Comparison of ENCODE assay signal across 10 mouse cellular contexts in the genomic region with DNA sequence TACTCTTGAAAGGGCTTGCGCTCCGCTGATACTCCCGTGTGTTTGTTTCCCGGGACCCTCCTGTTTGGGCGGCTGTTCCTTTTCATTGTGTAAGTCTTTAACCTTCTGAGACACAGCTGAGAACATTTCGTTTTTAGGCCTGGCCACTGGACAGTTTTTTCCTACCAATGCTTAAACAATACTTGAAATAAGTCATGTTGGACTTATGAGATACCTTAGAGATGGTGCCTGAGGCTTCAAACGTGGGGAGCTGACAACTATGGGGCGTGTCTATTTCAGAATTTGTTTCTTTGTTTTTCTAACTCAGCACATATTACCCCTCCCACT.
DNase-seq lines count a peak whose midpoint lies in the region; ATAC-seq lines count a peak whose summit lies in the region.
"Had no signal": no experiment of that assay in that cellular context is flagged by ENCODE, and none has a peak within 500 bp of the region (broad histone marks: within the 10 kb centered on the region; RNA-seq: fewer than 3 reads in every experiment).

No protein-coding gene starts in this region.

- no peaks in the 10 kb centered on the region for H3K36me3 ChIP-seq in liver, embryonic 11.5 days (ENCODE audit: control insufficient read depth, insufficient read depth, low read length)
- no peaks in the 10 kb centered on the region for H3K36me3 ChIP-seq in forebrain, embryonic 15.5 days
- H3K36me3 ChIP-seq in limb, embryonic 13.5 days, result no peaks in the 10 kb centered on the region
- H3K36me3 ChIP-seq in neural tube, embryonic 15.5 days, result no peaks in the 10 kb centered on the region

- peak overlapping the region; percentile 47 for H3K4me2 ChIP-seq in liver, embryonic 11.5 days
- peak overlapping the region; percentile 19 for H3K4me2 ChIP-seq in forebrain, embryonic 15.5 days (replicated peaks)
- peak overlapping the region; percentile 49 for H3K4me2 ChIP-seq in limb, embryonic 13.5 days (replicated peaks)
- peak overlapping the region; percentile 46 for H3K4me2 ChIP-seq in neural tube, embryonic 15.5 days

- ATAC-seq in liver, embryonic 11.5 days (replicated peaks; ENCODE audit: low FRiP score), result no peak
- ATAC-seq in forebrain, embryonic 15.5 days (replicated peaks), result no peak
- ATAC-seq in limb, embryonic 13.5 days (ENCODE audit: low FRiP score, low read depth), result no peak
- no peak for ATAC-seq in neural tube, embryonic 15.5 days (ENCODE audit: low FRiP score)
- ATAC-seq: lung, postnatal 0 days had no signal

- peaks cover 13% of the 10 kb centered on the region for H3K27me3 ChIP-seq in liver, embryonic 11.5 days (replicated peaks; ENCODE audit: control insufficient read depth, insufficient read depth, low read length)
- H3K27me3 ChIP-seq in forebrain, embryonic 15.5 days, result peaks cover 44% of the 10 kb centered on the region
- peaks cover 30% of the 10 kb centered on the region for H3K27me3 ChIP-seq in limb, embryonic 13.5 days
- peaks cover 29% of the 10 kb centered on the region for H3K27me3 ChIP-seq in neural tube, embryonic 15.5 days (replicated peaks)

- H3K9me3 ChIP-seq in liver, embryonic 11.5 days (ENCODE audit: control insufficient read depth, low read length), result no peaks in the 10 kb centered on the region
- no peaks in the 10 kb centered on the region for H3K9me3 ChIP-seq in forebrain, embryonic 15.5 days
- no peaks in the 10 kb centered on the region for H3K9me3 ChIP-seq in limb, embryonic 13.5 days
- no peaks in the 10 kb centered on the region for H3K9me3 ChIP-seq in neural tube, embryonic 15.5 days (replicated peaks)

- H3K4me1 ChIP-seq in liver, embryonic 11.5 days (replicated peaks; ENCODE audit: control insufficient read depth, insufficient read depth, low read length), result no peaks in the 10 kb centered on the region
- peaks cover 33% of the 10 kb centered on the region for H3K4me1 ChIP-seq in forebrain, embryonic 15.5 days
- peaks cover 24% of the 10 kb centered on the region for H3K4me1 ChIP-seq in limb, embryonic 13.5 days
- peaks cover 28% of the 10 kb centered on the region for H3K4me1 ChIP-seq in neural tube, embryonic 15.5 days

- whole genome bisulfite sequencing in liver, embryonic 11.5 days, result 42% methylated on average over 8 of the region's 8 CpGs
- WGBS in forebrain, embryonic 15.5 days, result 18% methylated on average over 8 of the region's 8 CpGs
- WGBS in limb, embryonic 13.5 days, result 39% methylated on average over 8 of the region's 8 CpGs
- 29% methylated on average over 8 of the region's 8 CpGs for WGBS in neural tube, embryonic 15.5 days

- H3K27ac ChIP-seq in liver, embryonic 11.5 days (ENCODE audit: low read depth, low read length), result no peak overlapping the region
- no peak overlapping the region for H3K27ac ChIP-seq in forebrain, embryonic 15.5 days (replicated peaks)
- no peak overlapping the region for H3K27ac ChIP-seq in limb, embryonic 13.5 days
- H3K27ac ChIP-seq in neural tube, embryonic 15.5 days (replicated peaks), result no peak overlapping the region

- no peak overlapping the region for H3K4me3 ChIP-seq in liver, embryonic 11.5 days (ENCODE audit: low read depth, low read length)
- H3K4me3 ChIP-seq in forebrain, embryonic 15.5 days, result no peak overlapping the region; the same call in 1 of the 2 replicates
- H3K4me3 ChIP-seq in limb, embryonic 13.5 days, result no peak overlapping the region
- peak overlapping the region; percentile 5 for H3K4me3 ChIP-seq in neural tube, embryonic 15.5 days (replicated peaks)
- H3K4me3 ChIP-seq: erythroblast, embryonic 14.5 days had no signal

- no peak overlapping the region for H3K9ac ChIP-seq in liver, embryonic 11.5 days (ENCODE audit: low read depth, low read length)
- no peak overlapping the region for H3K9ac ChIP-seq in forebrain, embryonic 15.5 days (replicated peaks)
- no peak overlapping the region for H3K9ac ChIP-seq in limb, embryonic 13.5 days
- H3K9ac ChIP-seq in neural tube, embryonic 15.5 days (replicated peaks), result no peak overlapping the region

- DNase-seq in liver, embryonic 11.5 days (ENCODE audit: low spot score), result no peak
- no peak for DNase-seq in liver
- DNase-seq in ovary, postnatal 14 days (ENCODE audit: low spot score), result no peak
- DNase-seq in embryo, embryonic 10.5 days (ENCODE audit: low spot score), result no peak
- no peak for DNase-seq in ovary, postnatal 10 days (ENCODE audit: low spot score)
